Mouse (Mus musculus) MEL (cell line): ENCODE results near the gene Zscan12. TPM values are rescaled to one million over a fixed set of nuclear protein-coding genes. Genes with fewer than 3 reads are reported as not detected.
A peak's percentile ranks its signal among the peaks of the same experiment; 100 is the strongest.

ENCODE experiments used
- ELF1 ChIP-seq: IDR thresholded peaks from 2 replicates; pipeline ENCODE4 v1.6.1; 2014; ENCODE audit warnings: low read depth, mild to moderate bottlenecking, inconsistent platforms, low read length, improper control_type of control experiment, moderate library complexity
- GABPA ChIP-seq: IDR thresholded peaks from 2 replicates; pipeline ENCODE4 v1.6.1; 2012; ENCODE audit warnings: low read depth, mild to moderate bottlenecking, inconsistent platforms, low read length, improper control_type of control experiment, moderate library complexity
- MYC ChIP-seq: IDR thresholded peaks from 2 replicates; pipeline ENCODE4 v1.6.1; 2011; ENCODE audit warnings: low read depth, mild to moderate bottlenecking, low read length, improper control_type of control experiment, moderate library complexity
- RAD21 ChIP-seq: IDR thresholded peaks from 2 replicates; pipeline ENCODE4 v1.6.1; 2011; ENCODE audit warnings: mild to moderate bottlenecking, low read depth, low read length, improper control_type of control experiment
- ZNF384 ChIP-seq: IDR thresholded peaks from 2 replicates; pipeline ENCODE4 v1.6.1; 2012; ENCODE audit warnings: low read depth, mild to moderate bottlenecking, inconsistent platforms, low read length, improper control_type of control experiment
- polyA plus RNA-seq, 2 experiments: library from polyadenylated mRNA; stranded (reverse) in 1 of 2; unstranded in 1 of 2; fragments of >175 nt in 1 of 2; fragments of >200 nt in 1 of 2; gene quantifications; 2 replicates each; pipeline versions ENCODE4 v1.2.1 to v1.2.4; 2012; ENCODE audit warnings: low replicate concordance in 2 of 2, low read depth in 1 of 2; ENCODE audit not compliant: insufficient read length in 2 of 2, insufficient read depth in 1 of 2, missing spikeins in 1 of 2
- total RNA-seq: library from RNA; depleted of rRNA; stranded (reverse); fragments of 300-350 nt; gene quantifications from 2 replicates; pipeline ENCODE4 v1.2.3, GENCODE M21; 2012; rRNA removed

Gene Zscan12
- total and polyA plus RNA-seq, 3 experiments: 6.8 to 11.1 TPM; not detected in 1

DNA sequence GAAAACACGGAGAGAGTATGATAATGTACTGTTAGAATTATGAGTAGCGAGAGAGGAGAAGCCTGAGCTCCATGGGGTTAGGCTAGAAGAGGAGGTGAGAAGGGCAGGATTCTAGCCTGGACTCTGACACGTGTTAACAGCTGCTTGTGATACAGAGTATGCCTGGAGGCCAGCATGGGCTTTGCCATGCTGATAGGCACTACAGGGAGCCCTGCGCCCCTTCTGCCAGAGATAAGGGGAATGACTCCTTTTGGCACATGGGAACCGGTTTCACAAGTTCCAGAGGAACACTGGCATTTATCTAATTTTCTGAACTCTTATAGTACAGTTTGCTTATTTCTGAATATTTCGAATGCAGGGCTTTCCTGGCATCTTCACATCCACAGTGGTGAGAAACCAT is 56.2 kb downstream of the Zscan12 start (continued):
- TF ChIP-seq GABPA: no peak
- no peak for TF ChIP-seq ZNF384
- no peak for TF ChIP-seq ELF1
- TF ChIP-seq RAD21: no peak
- peak; percentile 54 for TF ChIP-seq MYC

Other genes starting within 250 kb of the Zscan12 start
- not detected in 2 replicates for gene Olfr263, start 233.2 kb upstream of the Zscan12 start, total RNA-seq
- gene Olfr263, start 233.2 kb upstream of the Zscan12 start, polyA plus RNA-seq: not detected
- gene Olfr1368, start 217.0 kb upstream of the Zscan12 start, total RNA-seq: not detected in 2 replicates
- not detected for gene Olfr1368, start 217.0 kb upstream of the Zscan12 start, polyA plus RNA-seq
- 257 and 258 TPM in 2 replicates for gene Trim27, start 183.4 kb upstream of the Zscan12 start, total RNA-seq
- gene Trim27, start 183.4 kb upstream of the Zscan12 start, polyA plus RNA-seq: 100 to 1,000 TPM; 311 to 339 TPM
- gene Gpx5, start 70.1 kb upstream of the Zscan12 start, total RNA-seq: not detected in 2 replicates
- not detected for gene Gpx5, start 70.1 kb upstream of the Zscan12 start, polyA plus RNA-seq
- gene Gpx6, start 50.7 kb upstream of the Zscan12 start, total RNA-seq: not detected in 2 replicates
- not detected for gene Gpx6, start 50.7 kb upstream of the Zscan12 start, polyA plus RNA-seq
- not detected in 2 replicates for gene Olfr1367, start 15.9 kb upstream of the Zscan12 start, total RNA-seq
- not detected for gene Olfr1367, start 15.9 kb upstream of the Zscan12 start, polyA plus RNA-seq
- 16.9 and 17.8 TPM in 2 replicates for gene Zkscan3, start 39.9 kb downstream of the Zscan12 start, total RNA-seq
- gene Zkscan3, start 39.9 kb downstream of the Zscan12 start, polyA plus RNA-seq: 10 to 100 TPM in 1 of 2 experiments, not detected in 1; 17.1 TPM
- gene Pgbd1, start 78.2 kb downstream of the Zscan12 start, total RNA-seq: 0.26 and 0.35 TPM in 2 replicates
- under 1 TPM in 1 of 2 experiments, not detected in 1; 0.25 TPM for gene Pgbd1, start 78.2 kb downstream of the Zscan12 start, polyA plus RNA-seq
- gene Zscan26, start 90.9 kb downstream of the Zscan12 start, total RNA-seq: 7.4 and 7.7 TPM in 2 replicates
- 1 to 10 TPM in 1 of 2 experiments, not detected in 1; 8.0 TPM for gene Zscan26, start 90.9 kb downstream of the Zscan12 start, polyA plus RNA-seq
- gene Nkapl, start 105.7 kb downstream of the Zscan12 start, total RNA-seq: 0.12 TPM in 1 of 2 replicates, not detected in the other
- under 1 TPM in 1 of 2 experiments, not detected in 1; 0.17 TPM for gene Nkapl, start 105.7 kb downstream of the Zscan12 start, polyA plus RNA-seq
- not detected in 2 replicates for gene Zkscan4, start 116.1 kb downstream of the Zscan12 start, total RNA-seq
- gene Zkscan4, start 116.1 kb downstream of the Zscan12 start, polyA plus RNA-seq: not detected
- not detected in 2 replicates for gene Gm10065, start 116.6 kb downstream of the Zscan12 start, total RNA-seq
- not detected for gene Gm10065, start 116.6 kb downstream of the Zscan12 start, polyA plus RNA-seq
- gene AK157302, start 132.4 kb downstream of the Zscan12 start, total RNA-seq: 0.50 TPM in 1 of 2 replicates, not detected in the other
- gene AK157302, start 132.4 kb downstream of the Zscan12 start, polyA plus RNA-seq: under 1 TPM in 1 of 2 experiments, not detected in 1; 0.10 TPM
- 16.4 and 32.5 TPM in 2 replicates for gene Gm11273, start 138.6 kb downstream of the Zscan12 start, total RNA-seq
- gene Gm11273, start 138.6 kb downstream of the Zscan12 start, polyA plus RNA-seq: 100 to 1,000 TPM in 1 of 2 experiments, not detected in 1; 306 TPM
- 3.2 and 3.9 TPM in 2 replicates for gene Zkscan8, start 168.3 kb downstream of the Zscan12 start, total RNA-seq
- gene Zkscan8, start 168.3 kb downstream of the Zscan12 start, polyA plus RNA-seq: 1 to 10 TPM in 1 of 2 experiments, not detected in 1; 3.4 TPM
- gene Olfr1366, start 180.0 kb downstream of the Zscan12 start, total RNA-seq: not detected in 2 replicates
- gene Olfr1366, start 180.0 kb downstream of the Zscan12 start, polyA plus RNA-seq: under 1 TPM in 1 of 2 experiments, not detected in 1; 0.04 TPM
- gene Olfr1535, start 197.1 kb downstream of the Zscan12 start, total RNA-seq: not detected in 2 replicates
- not detected for gene Olfr1535, start 197.1 kb downstream of the Zscan12 start, polyA plus RNA-seq
- gene Olfr1364, start 218.9 kb downstream of the Zscan12 start, total RNA-seq: not detected in 2 replicates
- gene Olfr1364, start 218.9 kb downstream of the Zscan12 start, polyA plus RNA-seq: not detected